21 mouse cellular contexts compared by ENCODE assay signal in the genomic region with DNA sequence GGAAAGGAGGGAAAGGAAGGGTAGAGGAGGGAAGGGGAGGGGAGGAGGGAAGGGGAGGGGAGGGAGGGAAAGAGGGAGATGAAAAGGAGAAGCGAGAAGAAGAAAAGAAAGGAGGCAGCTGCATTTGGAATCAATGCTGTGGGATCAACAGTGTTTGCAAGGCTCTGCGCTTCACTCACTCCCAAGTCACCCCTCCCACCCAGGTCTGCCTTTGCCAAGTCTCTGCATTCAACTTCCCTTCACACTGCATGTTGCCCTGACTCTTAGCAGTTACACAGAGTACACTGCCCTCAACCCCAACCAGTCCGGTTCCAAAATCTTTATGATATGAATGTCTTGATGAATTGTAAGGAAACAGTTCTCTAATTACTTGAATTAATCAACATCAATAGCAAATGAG.
"Had no signal": no experiment of that assay in that cellular context is flagged by ENCODE, and none has a peak within 500 bp of the region (broad histone marks: within the 10 kb centered on the region; RNA-seq: fewer than 3 reads in every experiment).

No protein-coding gene starts in this region.

- ATAC-seq: liver, postnatal 0 days; midbrain, embryonic 13.5 days had no signal

- H3K4me1 ChIP-seq: limb, embryonic 15.5 days; lung, embryonic 15.5 days; neural tube, embryonic 12.5 days had no signal

- DNase-seq: kidney, adult 9 months; kidney, postnatal 14 days; kidney, postnatal 4 days; left cerebral cortex, postnatal 4 days; liver, postnatal 0 days; lung, postnatal 10 days; lung, postnatal 4 days; right cerebral cortex, adult 18-20 months; right cerebral cortex, postnatal 14 days; right cerebral cortex, postnatal 4 days; thymus, adult 2 months; thymus, postnatal 25 days had no signal

- H3K27ac ChIP-seq: limb, embryonic 12.5 days; limb, embryonic 15.5 days; liver, embryonic 14.5 days; lung, embryonic 15.5 days; midbrain, embryonic 13.5 days; neural tube, embryonic 12.5 days; neural tube, embryonic 15.5 days; stomach, postnatal 0 days had no signal

- H3K4me2 ChIP-seq: limb, embryonic 12.5 days; limb, embryonic 15.5 days; liver, embryonic 11.5 days; lung, embryonic 15.5 days; midbrain, embryonic 13.5 days; neural tube, embryonic 12.5 days; neural tube, embryonic 15.5 days had no signal

- H3K9me3 ChIP-seq: limb, embryonic 15.5 days; lung, embryonic 15.5 days; neural tube, embryonic 15.5 days had no signal

- H3K4me3 ChIP-seq: limb, embryonic 12.5 days; limb, embryonic 15.5 days; lung, embryonic 15.5 days; midbrain, embryonic 13.5 days; neural tube, embryonic 12.5 days; neural tube, embryonic 15.5 days had no signal

- H3K27me3 ChIP-seq: limb, embryonic 12.5 days; limb, embryonic 15.5 days; lung, embryonic 15.5 days; midbrain, embryonic 13.5 days; neural tube, embryonic 12.5 days; neural tube, embryonic 15.5 days had no signal

- H3K36me3 ChIP-seq: limb, embryonic 12.5 days; limb, embryonic 15.5 days; lung, embryonic 15.5 days; midbrain, embryonic 13.5 days; neural tube, embryonic 12.5 days; neural tube, embryonic 15.5 days had no signal

- H3K9ac ChIP-seq: limb, embryonic 12.5 days; limb, embryonic 15.5 days; liver, embryonic 14.5 days; liver, postnatal 0 days; lung, embryonic 15.5 days; midbrain, embryonic 13.5 days; neural tube, embryonic 12.5 days; neural tube, embryonic 15.5 days had no signal
